Mouse (Mus musculus) CH12.LX (cell line): ENCODE results near the gene Nfatc2.

Source experiments
- EP300 ChIP-seq: IDR thresholded peaks from 2 replicates; pipeline ENCODE4 v1.6.1; 2011; ENCODE audit warnings: low read length, improper control_type of control experiment
- GABPA ChIP-seq: IDR thresholded peaks from 2 replicates; pipeline ENCODE4 v1.6.1; 2012; ENCODE audit warnings: low read depth, low read length, improper control_type of control experiment, inconsistent platforms; ENCODE audit not compliant: insufficient replicate concordance
- MAZ ChIP-seq: IDR thresholded peaks from 2 replicates; pipeline ENCODE4 v1.6.1; 2012; ENCODE audit warnings: low read depth, mild to moderate bottlenecking, inconsistent platforms, low read length, improper control_type of control experiment, moderate library complexity
- NRF1 ChIP-seq: IDR thresholded peaks from 2 replicates; pipeline ENCODE4 v1.6.1; 2014; ENCODE audit warnings: low read depth, mild to moderate bottlenecking, inconsistent platforms, low read length, improper control_type of control experiment, moderate library complexity
- TBP ChIP-seq: conservative IDR thresholded peaks from 2 replicates; pipeline ENCODE4 v1.6.1; 2011; ENCODE audit warnings: low read depth, low read length, improper control_type of control experiment

DNA sequence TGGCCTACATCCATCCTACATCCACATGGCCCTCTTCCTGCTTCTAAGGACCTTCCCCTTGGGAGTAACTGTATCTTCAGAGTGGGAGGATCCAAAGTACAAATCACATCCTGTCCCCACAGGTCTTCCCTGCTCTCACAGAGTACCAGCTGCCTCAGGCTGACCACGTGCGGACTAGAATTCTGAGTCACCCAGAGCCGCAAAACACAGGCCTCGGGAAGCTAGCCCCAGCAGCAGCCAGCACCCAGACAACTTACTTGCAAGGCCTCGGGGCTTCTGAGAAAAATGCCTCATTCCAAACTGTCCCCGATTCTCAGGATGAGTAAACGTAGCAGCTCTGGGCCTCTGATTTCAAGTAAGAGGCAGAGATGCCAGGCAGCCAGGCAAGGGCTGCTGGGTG lies 109.7 kb downstream of the Nfatc2 start:
- TF ChIP-seq MAZ (no peak), EP300 (no peak), TBP (no peak), NRF1 (no peak), GABPA (no peak)
